Mouse (Mus musculus) gastrocnemius, postnatal 25 days (tissue): ENCODE measurements around the gene Zbtb4. TPM values are rescaled to one million over a fixed set of nuclear protein-coding genes. Genes with fewer than 3 reads are reported as not detected.

Experiments used
- total RNA-seq, 2 experiments: library from RNA; stranded (reverse); gene quantifications; 1 replicate in 1 of 2; 2 replicates in 1 of 2; pipeline ENCODE4 v1.2.3; 2021

Gene Zbtb4
- total RNA-seq, 2 experiments from 2014 or later, result 23.0 to 28.1 TPM

Other genes with a start within 250 kb of the Zbtb4 start
- gene Dnah2, start 216.8 kb upstream of the Zbtb4 start, total RNA-seq, result under 1 TPM; 0.03 to 0.48 TPM
- under 1 TPM; 0.35 to 0.69 TPM for gene Efnb3, start 205.7 kb upstream of the Zbtb4 start, total RNA-seq
- gene Wrap53, start 185.7 kb upstream of the Zbtb4 start, total RNA-seq, result 1 to 10 TPM; 3.4 to 3.7 TPM
- gene Trp53, start 185.6 kb upstream of the Zbtb4 start, total RNA-seq, result 10 to 100 TPM; 12.2 to 12.7 TPM
- 100 to 1,000 TPM; 365 to 378 TPM for gene Atp1b2, start 160.0 kb upstream of the Zbtb4 start, total RNA-seq
- gene Shbg, start 148.0 kb upstream of the Zbtb4 start, total RNA-seq, result under 1 TPM in 1 of 2 experiments, not detected in 1; 0.62 TPM
- gene Sat2, start 143.9 kb upstream of the Zbtb4 start, total RNA-seq, result 1 to 10 TPM; 2.3 to 2.8 TPM
- 10 to 100 TPM; 76.0 to 77.1 TPM for gene Fxr2, start 132.9 kb upstream of the Zbtb4 start, total RNA-seq
- gene Sox15, start 110.6 kb upstream of the Zbtb4 start, total RNA-seq, result not detected
- 10 to 100 TPM in 1 of 2 experiments, 1 to 10 TPM in 1; 6.6 to 10.0 TPM for gene Mpdu1, start 103.3 kb upstream of the Zbtb4 start, total RNA-seq
- gene Cd68, start 99.8 kb upstream of the Zbtb4 start, total RNA-seq, result 1 to 10 TPM; 1.3 to 9.1 TPM
- 100 to 1,000 TPM in 1 of 2 experiments, 10 to 100 TPM in 1; 99.8 to 102 TPM for gene Eif4a1, start 93.5 kb upstream of the Zbtb4 start, total RNA-seq
- 10 to 100 TPM; 19.1 to 23.5 TPM for gene Senp3, start 83.8 kb upstream of the Zbtb4 start, total RNA-seq
- gene Tnfsf13, start 80.1 kb upstream of the Zbtb4 start, total RNA-seq, result 1 to 10 TPM in 1 of 2 experiments, under 1 TPM in 1; 0.67 to 1.5 TPM
- gene Tnfsf12, start 70.1 kb upstream of the Zbtb4 start, total RNA-seq, result 10 to 100 TPM in 1 of 2 experiments, 1 to 10 TPM in 1; 8.3 to 11.6 TPM
- 1 to 10 TPM in 1 of 2 experiments, under 1 TPM in 1; 0.87 to 2.1 TPM for gene Tnfsfm13, start 69.8 kb upstream of the Zbtb4 start, total RNA-seq
- gene Polr2a, start 7.3 kb upstream of the Zbtb4 start, total RNA-seq, result 10 to 100 TPM; 24.7 to 27.5 TPM
- gene Slc35g3, start 3.9 kb upstream of the Zbtb4 start, total RNA-seq, result not detected
- 10 to 100 TPM; 36.2 to 53.1 TPM for gene Chrnb1, start 30.0 kb downstream of the Zbtb4 start, total RNA-seq
- gene Fgf11, start 35.9 kb downstream of the Zbtb4 start, total RNA-seq, result 1 to 10 TPM; 6.3 to 6.7 TPM
- gene Tmem102, start 39.7 kb downstream of the Zbtb4 start, total RNA-seq, result under 1 TPM; 0.18 to 0.35 TPM
- gene Gm39566, start 49.4 kb downstream of the Zbtb4 start, total RNA-seq, result not detected
- gene Spem2, start 52.6 kb downstream of the Zbtb4 start, total RNA-seq, result not detected
- gene Spem1, start 56.3 kb downstream of the Zbtb4 start, total RNA-seq, result not detected
- 1 to 10 TPM; 3.1 to 3.9 TPM for gene Nlgn2, start 71.9 kb downstream of the Zbtb4 start, total RNA-seq
- 100 to 1,000 TPM; 126 to 144 TPM for gene Tmem256, start 72.6 kb downstream of the Zbtb4 start, total RNA-seq
- gene Plscr3, start 80.5 kb downstream of the Zbtb4 start, total RNA-seq, result 10 to 100 TPM; 10.8 to 13.7 TPM
- under 1 TPM in 1 of 2 experiments, not detected in 1; 0.11 TPM for gene Tnk1, start 92.8 kb downstream of the Zbtb4 start, total RNA-seq
- gene Tmem95, start 112.1 kb downstream of the Zbtb4 start, total RNA-seq, result not detected
- 1 to 10 TPM; 1.7 to 2.2 TPM for gene Kctd11, start 115.5 kb downstream of the Zbtb4 start, total RNA-seq
- gene Acap1, start 129.6 kb downstream of the Zbtb4 start, total RNA-seq, result under 1 TPM; 0.26 to 0.38 TPM
- gene 2810408A11Rik, start 135.1 kb downstream of the Zbtb4 start, total RNA-seq, result not detected
- gene Neurl4, start 135.2 kb downstream of the Zbtb4 start, total RNA-seq, result 10 to 100 TPM; 25.4 to 26.0 TPM
- 10 to 100 TPM; 34.6 to 35.2 TPM for gene Gps2, start 148.0 kb downstream of the Zbtb4 start, total RNA-seq
- gene Eif5a, start 156.0 kb downstream of the Zbtb4 start, total RNA-seq, result 100 to 1,000 TPM; 417 to 422 TPM
- 10 to 100 TPM; 10.4 to 10.9 TPM for gene Ybx2, start 169.9 kb downstream of the Zbtb4 start, total RNA-seq
- gene Slc2a4, start 182.3 kb downstream of the Zbtb4 start, total RNA-seq, result 100 to 1,000 TPM; 306 to 340 TPM
- gene Cldn7, start 198.9 kb downstream of the Zbtb4 start, total RNA-seq, result under 1 TPM in 1 of 2 experiments, not detected in 1; 0.91 TPM
- 100 to 1,000 TPM; 195 to 205 TPM for gene Ctdnep1, start 215.2 kb downstream of the Zbtb4 start, total RNA-seq
- 10 to 100 TPM; 37.0 to 44.2 TPM for gene Elp5, start 216.6 kb downstream of the Zbtb4 start, total RNA-seq
- 100 to 1,000 TPM; 148 to 170 TPM for gene Gabarap, start 225.2 kb downstream of the Zbtb4 start, total RNA-seq
- 10 to 100 TPM; 15.0 to 16.1 TPM for gene Phf23, start 229.9 kb downstream of the Zbtb4 start, total RNA-seq
- 1 to 10 TPM; 3.7 to 4.1 TPM for gene Dvl2, start 234.7 kb downstream of the Zbtb4 start, total RNA-seq
- gene Acadvl, start 249.5 kb downstream of the Zbtb4 start, total RNA-seq, result 100 to 1,000 TPM; 342 to 380 TPM